Mouse (Mus musculus): ENCODE measurements around the gene 4921517D22Rik. TPM values are rescaled to one million over a fixed set of nuclear protein-coding genes. Genes with fewer than 3 reads are reported as not detected.

4921517D22Rik gene
- polyA plus RNA-seq, 1 experiment: not detected

DNA sequence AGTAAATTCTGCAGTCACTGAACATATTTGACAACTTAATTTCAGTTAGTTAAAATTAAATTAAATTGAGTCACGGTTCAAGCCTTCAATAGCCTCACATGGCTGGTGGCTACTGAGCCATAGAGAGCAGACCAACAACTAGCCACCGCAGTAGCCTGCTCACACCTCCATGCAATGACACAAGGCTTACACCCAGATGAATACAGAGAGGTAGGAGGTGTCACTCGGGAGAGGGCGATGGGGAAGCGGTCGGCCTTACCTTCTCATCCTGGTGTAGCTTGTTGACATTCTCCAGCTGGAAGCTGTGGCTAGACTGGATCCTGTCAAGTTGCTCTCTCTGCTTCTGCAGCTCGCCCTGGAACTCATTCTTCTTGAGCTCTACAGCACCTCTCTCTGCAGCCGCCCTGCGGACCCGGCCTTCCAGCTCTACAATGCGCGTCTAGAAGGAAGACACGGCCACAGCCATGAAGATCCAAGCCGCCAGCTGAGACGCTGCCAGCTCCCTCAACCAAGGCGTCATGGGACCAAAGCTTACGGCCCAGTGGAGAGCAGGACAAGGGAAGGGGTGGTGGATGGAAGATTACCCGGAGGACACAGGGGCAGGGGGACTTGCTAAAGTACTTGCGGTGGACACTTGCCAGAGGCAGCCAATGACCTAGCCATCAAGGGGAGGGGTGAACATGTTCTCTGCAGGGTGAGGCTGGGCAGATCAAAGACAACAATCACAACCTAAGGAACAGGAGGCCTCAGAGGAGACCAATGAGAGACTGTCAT, 29.8 kb downstream of the 4921517D22Rik start:
- no peak for TF ChIP-seq CTCF (IDR thresholded peaks at IDR 0.05; ENCODE audit: extremely low read depth, insufficient read depth, insufficient read length, insufficient replicate concordance)
- no peak for DNase-seq (ENCODE audit: low read depth in 1 of 2, low spot score in 2 of 2)
- 96% methylated on average over 19 of the region's 19 CpGs for WGBS

DNA sequence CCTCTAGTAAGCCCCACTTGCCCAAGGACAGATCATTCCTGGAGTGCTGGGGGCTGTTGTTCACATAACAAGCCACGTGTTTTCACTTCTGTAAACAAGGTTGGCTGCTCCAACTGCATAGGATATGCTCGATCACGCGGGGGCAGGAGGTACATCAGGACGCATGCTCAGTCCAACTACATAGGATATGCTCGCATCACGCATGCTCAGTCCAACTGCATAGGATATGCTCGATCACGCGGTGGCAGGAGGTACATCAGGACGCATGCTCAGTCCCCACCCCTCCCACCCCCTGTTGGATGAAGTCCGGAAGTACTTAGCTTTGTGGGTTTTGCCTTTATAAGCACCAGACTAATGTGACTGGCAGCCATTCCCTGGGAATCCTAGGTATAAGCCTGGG, 31.9 kb downstream of the 4921517D22Rik start:
- Histone ChIP-seq H3K27me3 (ENCODE audit: control insufficient read depth, insufficient read depth, low read length) (no peaks in the 10 kb centered on the region), H3K4me1 (ENCODE audit: control insufficient read depth, insufficient read depth, insufficient read length) (peaks cover 4% of the 10 kb centered on the region; the same call in 1 of the 2 replicates), H3K36me3 (ENCODE audit: control insufficient read depth, insufficient read depth, low read length) (peaks cover 9% of the 10 kb centered on the region), H3K27ac (ENCODE audit: insufficient read depth, low read length) (no peak overlapping the region), H3K4me3 (ENCODE audit: extremely low read depth, insufficient read depth, insufficient read length) (no peak overlapping the region)
- 94% methylated on average over 12 of the region's 12 CpGs for WGBS
- no peak for DNase-seq (ENCODE audit: low read depth in 1 of 2, low spot score in 2 of 2)
- no peak for TF ChIP-seq POLR2A (IDR thresholded peaks at IDR 0.05; ENCODE audit: low read depth, low read length)
- no peak for TF ChIP-seq CTCF (IDR thresholded peaks at IDR 0.05; ENCODE audit: extremely low read depth, insufficient read depth, insufficient read length, insufficient replicate concordance)

More for the DNA sequence above, 29.8 kb downstream of the 4921517D22Rik start:
- Histone ChIP-seq H3K4me1 (ENCODE audit: control insufficient read depth, insufficient read depth, insufficient read length) (peaks cover 9% of the 10 kb centered on the region; the same call in 1 of the 2 replicates), H3K27me3 (ENCODE audit: control insufficient read depth, insufficient read depth, low read length) (no peaks in the 10 kb centered on the region), H3K36me3 (ENCODE audit: control insufficient read depth, insufficient read depth, low read length) (peaks cover 9% of the 10 kb centered on the region), H3K4me3 (ENCODE audit: extremely low read depth, insufficient read depth, insufficient read length) (no peak overlapping the region), H3K27ac (ENCODE audit: insufficient read depth, low read length) (no peak overlapping the region)

DNA sequence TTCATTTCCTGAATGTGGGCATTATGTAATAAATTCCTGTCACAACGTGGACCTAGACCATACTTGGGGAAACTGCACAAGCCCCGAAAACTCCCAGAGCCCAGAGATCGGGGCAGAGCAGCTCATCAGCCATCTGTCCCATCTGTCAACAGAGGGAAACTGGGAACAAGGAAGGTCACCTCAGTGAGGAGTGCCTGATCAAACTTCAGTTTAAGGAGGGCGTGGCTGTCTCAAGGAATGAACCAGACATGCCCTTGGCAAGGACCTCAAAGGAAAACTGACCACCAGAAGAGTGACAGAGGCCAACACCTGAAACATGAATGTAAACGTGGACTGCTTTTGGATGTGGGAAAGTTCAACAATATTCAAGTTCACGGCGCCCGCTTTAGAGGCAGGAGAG, 32.5 kb downstream of the 4921517D22Rik start:
- DNase-seq (ENCODE audit: low read depth in 1 of 2, low spot score in 2 of 2): no peak
- no peak for TF ChIP-seq CTCF (IDR thresholded peaks at IDR 0.05; ENCODE audit: extremely low read depth, insufficient read depth, insufficient read length, insufficient replicate concordance)
- no peak for TF ChIP-seq POLR2A (IDR thresholded peaks at IDR 0.05; ENCODE audit: low read depth, low read length)
- peaks cover 9% of the 10 kb centered on the region for H3K36me3 ChIP-seq (ENCODE audit: control insufficient read depth, insufficient read depth, low read length)
- H3K27ac ChIP-seq (ENCODE audit: insufficient read depth, low read length): no peak overlapping the region
- no peaks in the 10 kb centered on the region for H3K27me3 ChIP-seq (ENCODE audit: control insufficient read depth, insufficient read depth, low read length)
- 88% methylated on average over 8 of the region's 8 CpGs for WGBS
- peaks cover 7% of the 10 kb centered on the region; the same call in 1 of the 2 replicates for H3K4me1 ChIP-seq (ENCODE audit: control insufficient read depth, insufficient read depth, insufficient read length)
- no peak overlapping the region for H3K4me3 ChIP-seq (ENCODE audit: extremely low read depth, insufficient read depth, insufficient read length)

DNA sequence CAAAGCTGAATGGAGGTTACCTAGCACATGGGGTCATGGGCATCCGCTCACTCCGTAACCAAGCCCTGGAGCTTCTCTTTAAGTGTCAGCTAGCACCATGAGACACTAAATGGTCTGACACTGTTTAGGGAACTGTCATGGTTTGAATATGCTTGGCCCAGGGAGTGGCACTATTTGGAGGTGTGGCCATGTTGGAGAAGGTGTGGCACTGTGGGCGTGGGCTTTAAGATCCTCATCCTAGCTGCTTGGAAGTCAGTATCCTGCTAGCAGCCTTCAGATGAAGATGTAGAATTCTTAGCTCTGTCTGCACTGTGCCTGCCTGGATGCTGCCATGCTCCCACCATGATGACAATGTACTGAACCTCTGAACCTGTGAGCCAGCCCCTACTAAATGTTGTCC, 33.5 kb downstream of the 4921517D22Rik start:
- no peak for DNase-seq (ENCODE audit: low read depth in 1 of 2, low spot score in 2 of 2)
- Histone ChIP-seq H3K36me3 (ENCODE audit: control insufficient read depth, insufficient read depth, low read length) (peaks cover 9% of the 10 kb centered on the region), H3K27ac (ENCODE audit: insufficient read depth, low read length) (no peak overlapping the region), H3K4me3 (ENCODE audit: extremely low read depth, insufficient read depth, insufficient read length) (no peak overlapping the region), H3K4me1 (ENCODE audit: control insufficient read depth, insufficient read depth, insufficient read length) (peaks cover 13% of the 10 kb centered on the region), H3K27me3 (ENCODE audit: control insufficient read depth, insufficient read depth, low read length) (no peaks in the 10 kb centered on the region)
- TF ChIP-seq CTCF (IDR thresholded peaks at IDR 0.05; ENCODE audit: extremely low read depth, insufficient read depth, insufficient read length, insufficient replicate concordance) (no peak), POLR2A (IDR thresholded peaks at IDR 0.05; ENCODE audit: low read depth, low read length) (no peak)
- WGBS: 98% methylated on average over 3 of the region's 3 CpGs

DNA sequence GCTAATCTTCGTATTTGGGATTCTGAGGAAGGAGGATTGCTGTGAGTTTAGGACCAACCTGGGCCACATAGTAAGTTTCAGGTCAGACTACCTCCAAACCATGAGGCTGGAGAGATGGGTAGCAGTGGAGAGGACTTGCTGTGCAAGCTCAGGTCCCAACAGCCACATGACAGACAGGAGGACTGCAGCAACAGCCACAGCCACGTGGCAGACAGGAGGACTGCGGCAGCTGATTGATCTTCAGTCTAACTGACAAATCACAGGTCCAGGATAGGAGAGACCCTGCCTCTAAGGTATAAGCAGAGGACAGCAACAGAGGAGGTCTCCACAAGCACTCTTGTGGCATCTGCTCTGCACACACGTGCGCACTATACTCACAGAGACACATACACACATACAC, 36.1 kb downstream of the 4921517D22Rik start:
- Histone ChIP-seq H3K4me3 (ENCODE audit: extremely low read depth, insufficient read depth, insufficient read length) (no peak overlapping the region), H3K36me3 (ENCODE audit: control insufficient read depth, insufficient read depth, low read length) (0 out of 2 replicates have a peak, but pooled peaks cover 2% of the 10 kb centered on the region), H3K27ac (ENCODE audit: insufficient read depth, low read length) (no peak overlapping the region), H3K27me3 (ENCODE audit: control insufficient read depth, insufficient read depth, low read length) (no peaks in the 10 kb centered on the region), H3K4me1 (ENCODE audit: control insufficient read depth, insufficient read depth, insufficient read length) (peaks cover 16% of the 10 kb centered on the region)
- TF ChIP-seq POLR2A (IDR thresholded peaks at IDR 0.05; ENCODE audit: low read depth, low read length) (no peak), CTCF (IDR thresholded peaks at IDR 0.05; ENCODE audit: extremely low read depth, insufficient read depth, insufficient read length, insufficient replicate concordance) (no peak)
- no peak for DNase-seq (ENCODE audit: low read depth in 1 of 2, low spot score in 2 of 2)
- WGBS: 80% methylated on average over 5 of the region's 5 CpGs

DNA sequence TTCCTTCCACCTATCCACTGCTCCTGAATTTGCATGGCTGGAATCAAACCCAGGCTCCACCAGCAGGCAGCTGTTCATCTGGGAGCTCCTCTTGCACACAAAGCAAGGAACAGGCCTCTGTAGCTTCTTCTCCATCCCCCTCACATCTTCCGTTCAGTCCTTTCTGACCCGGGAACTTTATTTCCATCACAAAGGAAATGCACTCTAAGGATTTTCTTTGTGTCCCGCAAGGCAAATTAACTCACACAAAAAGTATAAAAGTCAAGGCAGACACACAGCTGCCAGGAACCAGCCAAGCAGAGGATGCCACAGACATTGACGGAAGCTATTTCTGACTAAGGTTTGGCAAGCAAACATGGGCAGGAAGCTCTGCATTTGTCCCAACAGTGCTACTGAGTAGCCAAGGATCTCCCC, 36.9 kb downstream of the 4921517D22Rik start:
- Histone ChIP-seq H3K4me1 (ENCODE audit: control insufficient read depth, insufficient read depth, insufficient read length) (peaks cover 16% of the 10 kb centered on the region), H3K4me3 (ENCODE audit: extremely low read depth, insufficient read depth, insufficient read length) (no peak overlapping the region), H3K27ac (ENCODE audit: insufficient read depth, low read length) (peak overlapping the region; percentile 55), H3K27me3 (ENCODE audit: control insufficient read depth, insufficient read depth, low read length) (no peaks in the 10 kb centered on the region), H3K36me3 (ENCODE audit: control insufficient read depth, insufficient read depth, low read length) (0 out of 2 replicates have a peak, but pooled peaks cover 2% of the 10 kb centered on the region)
- WGBS: 29% methylated on average over 4 of the region's 4 CpGs
- DNase-seq (ENCODE audit: low read depth in 1 of 2, low spot score in 2 of 2): no peak
- TF ChIP-seq POLR2A (IDR thresholded peaks at IDR 0.05; ENCODE audit: low read depth, low read length): no peak
- TF ChIP-seq CTCF (IDR thresholded peaks at IDR 0.05; ENCODE audit: extremely low read depth, insufficient read depth, insufficient read length, insufficient replicate concordance): no peak

DNA sequence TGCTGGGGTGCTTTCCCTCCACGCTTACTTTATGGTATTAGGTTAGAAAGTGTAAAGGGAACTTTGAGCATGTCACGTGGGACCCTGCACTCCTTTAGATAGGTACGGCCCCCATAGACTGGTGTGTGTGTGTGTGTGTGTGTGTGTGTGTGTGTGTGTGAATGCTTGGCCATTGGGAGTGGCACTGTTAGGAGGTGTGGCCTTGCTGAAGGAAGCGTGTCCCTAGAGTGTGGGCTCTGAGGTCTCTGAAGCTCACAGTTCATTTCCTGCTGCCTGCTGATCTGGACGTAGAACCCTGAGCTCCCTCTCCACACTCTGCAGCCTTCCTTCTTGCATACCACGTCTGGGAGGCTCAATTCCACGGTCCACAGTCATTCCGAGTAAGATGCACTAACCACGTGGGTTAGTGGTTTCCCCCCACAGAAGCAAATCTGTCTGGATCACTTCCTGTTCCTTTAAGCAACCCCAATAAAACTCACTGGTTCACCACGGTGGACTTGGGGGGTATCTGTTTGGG, 37.5 kb downstream of the 4921517D22Rik start:
- DNase-seq (ENCODE audit: low read depth in 1 of 2, low spot score in 2 of 2): peak; percentile 56 to 70
- H3K36me3 ChIP-seq (ENCODE audit: control insufficient read depth, insufficient read depth, low read length): no peaks in the 10 kb centered on the region
- peak overlapping the region; percentile 55 for H3K27ac ChIP-seq (ENCODE audit: insufficient read depth, low read length)
- TF ChIP-seq POLR2A (IDR thresholded peaks at IDR 0.05; ENCODE audit: low read depth, low read length) (peak; percentile 35; the same call in 1 of the 2 replicates), CTCF (IDR thresholded peaks at IDR 0.05; ENCODE audit: extremely low read depth, insufficient read depth, insufficient read length, insufficient replicate concordance) (no peak)
- 4% methylated on average over 10 of the region's 10 CpGs for WGBS
- no peaks in the 10 kb centered on the region for H3K27me3 ChIP-seq (ENCODE audit: control insufficient read depth, insufficient read depth, low read length)
- peak overlapping the region; percentile 7; the same call in 1 of the 2 replicates for H3K4me3 ChIP-seq (ENCODE audit: extremely low read depth, insufficient read depth, insufficient read length)
- peaks cover 16% of the 10 kb centered on the region for H3K4me1 ChIP-seq (ENCODE audit: control insufficient read depth, insufficient read depth, insufficient read length)
